Mouse (Mus musculus): ENCODE results near the gene Gm20806. TPM values are rescaled to one million over a fixed set of nuclear protein-coding genes. Genes with fewer than 3 reads are reported as not detected.
"Not testable (repeated sequence)": the region's sequence is repeated elsewhere in the genome, so short reads cannot be mapped to it uniquely, and the experiment has no call there.

Gm20806 gene
- total RNA-seq (2014; fragmentation: Nextera tagmentation) (not detected in 2 replicates), total RNA-seq (2017) (not detected in 2 replicates)

DNA sequence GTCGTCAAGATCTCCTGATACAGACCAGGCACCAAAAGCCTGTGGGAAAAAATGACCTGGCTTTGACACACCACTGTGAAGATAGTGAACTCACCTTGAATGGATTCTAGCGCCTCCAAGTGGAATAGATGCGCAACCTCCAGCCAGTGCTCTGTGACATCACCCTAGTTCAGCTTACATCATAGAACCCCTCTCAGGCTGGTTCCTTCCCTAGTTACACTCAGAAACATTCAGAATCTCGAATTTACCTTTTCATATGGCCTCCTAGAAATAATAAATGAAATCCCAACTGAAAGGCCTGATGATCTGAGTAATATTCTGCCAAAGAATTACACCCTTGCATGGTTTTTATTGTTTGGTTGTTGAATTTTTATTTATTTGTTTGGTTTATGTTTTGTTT, at the start of gene Gm20806:
TSS of gene Gm20806 (minus strand) at position 101 of the 400 bp plus-strand sequence.
- ATAC-seq (replicated peaks; ENCODE audit: poor library complexity, severe bottlenecking): not testable (repeated sequence)

Data from granulocyte monocyte progenitor cell, adult 5-6 weeks (primary cell).